Mouse (Mus musculus): ENCODE measurements at regions not wholly inside any gene's neighbourhood (a gene's known extent, or its start where the extent isn't known, plus 50 kb on each side); places are given as distances from the start of the nearest gene placed in this dataset.
A peak's percentile ranks its signal among the peaks of the same experiment; 100 is the strongest.

GRCm38 (mm10) chr8:78061827-78062719 is 151.0 kb upstream of the Ttc29 start:
- H3K4me3 ChIP-seq (ENCODE audit: control insufficient read depth in 1 of 2, insufficient read depth in 1 of 2, low read depth in 2 of 2, low read length in 2 of 2), result no peak overlapping the region
- no peaks in the 10 kb centered on the region for H3K36me3 ChIP-seq (ENCODE audit: control insufficient read depth in 1 of 2, insufficient read depth in 2 of 2, low read length in 2 of 2)
- DNase-seq (ENCODE audit: low read depth, low spot score), result peak; percentile 52
- TF ChIP-seq MAFK (IDR thresholded peaks at IDR 0.05; ENCODE audit: borderline replicate concordance, low read depth, low read length), result no peak
- TF ChIP-seq ZC3H11A (IDR thresholded peaks at IDR 0.05; ENCODE audit: low read depth, low read length), result peak; percentile 76
- no peak for TF ChIP-seq MAZ (IDR thresholded peaks at IDR 0.05; ENCODE audit: low read depth, low read length)
- TF ChIP-seq RAD21 (IDR thresholded peaks at IDR 0.05; ENCODE audit: low read depth, low read length), result peak; percentile 98
- peak; percentile 81 for TF ChIP-seq SMC3 (IDR thresholded peaks at IDR 0.05; ENCODE audit: low read depth, low read length)
- no peak for TF ChIP-seq HCFC1 (IDR thresholded peaks at IDR 0.05; ENCODE audit: low read depth, low read length)
- peak; percentile 20 to 78 (median 37); a peak in 5 of 6 replicates for TF ChIP-seq CTCF (IDR thresholded peaks at IDR 0.05 in 2 of 3, conservative IDR thresholded peaks at IDR 0.05 in 1 of 3; ENCODE audit: control insufficient read depth in 1 of 3, insufficient read depth in 1 of 3, low read depth in 2 of 3, low read length in 3 of 3, poor library complexity in 1 of 3, severe bottlenecking in 1 of 3)
- no peak overlapping the region for H3K9ac ChIP-seq (ENCODE audit: control insufficient read depth, low read depth, low read length, poor library complexity, severe bottlenecking)
- H3K27ac ChIP-seq (ENCODE audit: control insufficient read depth, low read depth, low read length), result no peak overlapping the region
- H3K27me3 ChIP-seq (ENCODE audit: control insufficient read depth in 1 of 2, insufficient read depth in 2 of 2, low read length in 2 of 2), result no peaks in the 10 kb centered on the region; a peak in 2 of 4 replicates
- H3K79me2 ChIP-seq (ENCODE audit: control insufficient read depth, insufficient read depth, low read length, poor library complexity), result no peaks in the 10 kb centered on the region
- no peaks in the 10 kb centered on the region for H3K4me1 ChIP-seq (ENCODE audit: control insufficient read depth in 1 of 2, insufficient read depth in 2 of 2, low read length in 2 of 2)
- no peaks in the 10 kb centered on the region for H3K9me3 ChIP-seq (replicated peaks; ENCODE audit: insufficient read depth, low read length)

DNA sequence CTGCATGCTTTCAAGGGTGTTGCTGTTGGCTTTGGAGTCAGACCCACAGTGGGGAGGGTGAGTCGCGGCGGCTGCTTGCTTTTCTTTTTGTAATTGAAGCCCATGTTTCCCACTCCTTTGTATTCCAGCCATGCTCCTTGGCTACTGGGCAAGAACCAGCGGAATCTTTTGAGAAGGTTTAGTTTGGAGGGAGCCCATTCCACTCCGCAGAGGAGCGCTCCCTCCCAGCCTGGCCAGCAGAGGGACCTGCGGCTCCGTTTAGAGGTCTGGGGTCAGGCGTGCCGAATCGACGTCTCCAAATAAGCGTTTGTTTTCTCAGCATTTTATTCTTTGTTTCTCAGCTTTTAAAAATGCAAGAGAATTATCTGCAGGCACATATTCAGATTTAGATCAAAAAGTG is 149.6 kb upstream of the Ttc29 start:
- Histone ChIP-seq H3K27ac (ENCODE audit: control insufficient read depth, low read depth, low read length) (no peak overlapping the region), H3K79me2 (ENCODE audit: control insufficient read depth, insufficient read depth, low read length, poor library complexity) (no peaks in the 10 kb centered on the region), H3K9ac (ENCODE audit: control insufficient read depth, low read depth, low read length, poor library complexity, severe bottlenecking) (no peak overlapping the region), H3K4me3 (ENCODE audit: control insufficient read depth in 1 of 2, insufficient read depth in 1 of 2, low read depth in 2 of 2, low read length in 2 of 2) (no peak overlapping the region), H3K9me3 (replicated peaks; ENCODE audit: insufficient read depth, low read length) (no peaks in the 10 kb centered on the region), H3K36me3 (ENCODE audit: control insufficient read depth in 1 of 2, insufficient read depth in 2 of 2, low read length in 2 of 2) (no peaks in the 10 kb centered on the region), H3K27me3 (ENCODE audit: control insufficient read depth in 1 of 2, insufficient read depth in 2 of 2, low read length in 2 of 2) (peaks cover 0 to 2% of the 10 kb centered on the region in 2 experiments; a peak in 2 of 4 replicates), H3K4me1 (ENCODE audit: control insufficient read depth in 1 of 2, insufficient read depth in 2 of 2, low read length in 2 of 2) (no peaks in the 10 kb centered on the region)
- no peak for DNase-seq (ENCODE audit: low read depth, low spot score)
- TF ChIP-seq GABPA (IDR thresholded peaks at IDR 0.05; ENCODE audit: low read depth, low read length), result no peak
- peak; percentile 38 for TF ChIP-seq SMC3 (IDR thresholded peaks at IDR 0.05; ENCODE audit: low read depth, low read length)
- TF ChIP-seq CTCF (IDR thresholded peaks at IDR 0.05 in 2 of 3, conservative IDR thresholded peaks at IDR 0.05 in 1 of 3; ENCODE audit: control insufficient read depth in 1 of 3, insufficient read depth in 1 of 3, low read depth in 2 of 3, low read length in 3 of 3, poor library complexity in 1 of 3, severe bottlenecking in 1 of 3), result peak in 2 of 3 experiments; percentile 27 to 50; a peak in 4 of 6 replicates
- no peak for TF ChIP-seq GATA1 (IDR thresholded peaks at IDR 0.05; ENCODE audit: low read depth, low read length)

GRCm38 (mm10) chr8:78064161-78064560 is 148.9 kb upstream of the Ttc29 start:
- no peaks in the 10 kb centered on the region for H3K79me2 ChIP-seq (ENCODE audit: control insufficient read depth, insufficient read depth, low read length, poor library complexity)
- H3K4me3 ChIP-seq (ENCODE audit: control insufficient read depth in 1 of 2, insufficient read depth in 1 of 2, low read depth in 2 of 2, low read length in 2 of 2), result no peak overlapping the region
- no peaks in the 10 kb centered on the region for H3K36me3 ChIP-seq (ENCODE audit: control insufficient read depth in 1 of 2, insufficient read depth in 2 of 2, low read length in 2 of 2)
- DNase-seq (ENCODE audit: low read depth, low spot score), result no peak
- no peaks in the 10 kb centered on the region for H3K4me1 ChIP-seq (ENCODE audit: control insufficient read depth in 1 of 2, insufficient read depth in 2 of 2, low read length in 2 of 2)
- H3K9me3 ChIP-seq (replicated peaks; ENCODE audit: insufficient read depth, low read length), result no peaks in the 10 kb centered on the region
- no peak overlapping the region for H3K9ac ChIP-seq (ENCODE audit: control insufficient read depth, low read depth, low read length, poor library complexity, severe bottlenecking)
- TF ChIP-seq CHD2 (IDR thresholded peaks at IDR 0.05; ENCODE audit: low read length) (no peak), MAZ (IDR thresholded peaks at IDR 0.05; ENCODE audit: low read depth, low read length) (no peak), HCFC1 (IDR thresholded peaks at IDR 0.05; ENCODE audit: low read depth, low read length) (no peak), KAT2A (conservative IDR thresholded peaks at IDR 0.05; ENCODE audit: low read depth, low read length) (no peak), TBP (IDR thresholded peaks at IDR 0.05; ENCODE audit: low read depth, low read length) (no peak), ETS1 (IDR thresholded peaks at IDR 0.05; ENCODE audit: low read depth, low read length) (no peak), ZC3H11A (IDR thresholded peaks at IDR 0.05; ENCODE audit: low read depth, low read length) (no peak), POLR2A (IDR thresholded peaks at IDR 0.05; ENCODE audit: control insufficient read depth in 1 of 2, insufficient read depth in 1 of 2, low read depth in 1 of 2, low read length in 2 of 2, poor library complexity in 1 of 2) (no peak), CHD1 (IDR thresholded peaks at IDR 0.05; ENCODE audit: low read depth, low read length) (no peak), EP300 (IDR thresholded peaks at IDR 0.05; ENCODE audit: low read depth in 1 of 2, low read length in 2 of 2) (no peak)
- H3K27me3 ChIP-seq (ENCODE audit: control insufficient read depth in 1 of 2, insufficient read depth in 2 of 2, low read length in 2 of 2), result peaks cover 0 to 2% of the 10 kb centered on the region in 2 experiments; a peak in 2 of 4 replicates
- no peak overlapping the region for H3K27ac ChIP-seq (ENCODE audit: control insufficient read depth, low read depth, low read length)
